Mouse (Mus musculus): ENCODE results near the gene Trim71. TPM values are rescaled to one million over a fixed set of nuclear protein-coding genes. Genes with fewer than 3 reads are reported as not detected.
"Not testable (repeated sequence)": the region's sequence is repeated elsewhere in the genome, so short reads cannot be mapped to it uniquely, and the experiment has no call there.

Gene Trim71
- polyA plus RNA-seq, 1 experiment, result not detected

DNA sequence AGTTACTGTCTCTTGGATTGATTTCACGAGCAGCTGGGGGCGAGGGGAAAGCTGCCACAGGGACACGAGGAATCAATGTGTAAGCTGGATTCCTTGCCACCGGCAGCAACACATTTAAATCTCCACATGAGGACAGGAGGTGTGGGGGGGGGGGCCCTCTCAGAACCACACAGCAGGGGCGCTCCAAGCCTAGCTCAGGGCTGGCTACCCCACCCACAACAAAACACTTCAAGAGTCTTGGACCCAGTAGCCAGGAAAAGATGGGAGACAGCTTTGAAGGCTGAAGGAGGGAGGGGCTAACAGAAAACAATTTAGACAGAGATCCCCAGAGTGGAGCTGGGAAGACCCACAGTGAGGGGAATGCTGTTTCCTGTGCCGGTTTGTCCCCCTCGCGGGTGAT is 38.3 kb downstream of the Trim71 start:
- H3K27ac ChIP-seq (ENCODE audit: insufficient read depth, low read depth, low read length), result no peak overlapping the region
- no peak for TF ChIP-seq POLR2A (IDR thresholded peaks at IDR 0.05; ENCODE audit: low read depth, low read length)
- TF ChIP-seq CTCF (IDR thresholded peaks at IDR 0.05; ENCODE audit: extremely low read depth, insufficient read length, insufficient replicate concordance, low read depth, low read length), result no peak
- H3K36me3 ChIP-seq (ENCODE audit: control insufficient read depth, insufficient read depth, low read length), result no peaks in the 10 kb centered on the region
- 61% methylated on average over 8 of the region's 8 CpGs for WGBS
- H3K4me3 ChIP-seq (ENCODE audit: low read depth, low read length), result no peak overlapping the region
- H3K27me3 ChIP-seq (ENCODE audit: control insufficient read depth, insufficient read depth, low read length), result no peaks in the 10 kb centered on the region
- H3K4me1 ChIP-seq (ENCODE audit: control insufficient read depth, insufficient read depth, insufficient read length, low read length), result peaks cover 8% of the 10 kb centered on the region

DNA sequence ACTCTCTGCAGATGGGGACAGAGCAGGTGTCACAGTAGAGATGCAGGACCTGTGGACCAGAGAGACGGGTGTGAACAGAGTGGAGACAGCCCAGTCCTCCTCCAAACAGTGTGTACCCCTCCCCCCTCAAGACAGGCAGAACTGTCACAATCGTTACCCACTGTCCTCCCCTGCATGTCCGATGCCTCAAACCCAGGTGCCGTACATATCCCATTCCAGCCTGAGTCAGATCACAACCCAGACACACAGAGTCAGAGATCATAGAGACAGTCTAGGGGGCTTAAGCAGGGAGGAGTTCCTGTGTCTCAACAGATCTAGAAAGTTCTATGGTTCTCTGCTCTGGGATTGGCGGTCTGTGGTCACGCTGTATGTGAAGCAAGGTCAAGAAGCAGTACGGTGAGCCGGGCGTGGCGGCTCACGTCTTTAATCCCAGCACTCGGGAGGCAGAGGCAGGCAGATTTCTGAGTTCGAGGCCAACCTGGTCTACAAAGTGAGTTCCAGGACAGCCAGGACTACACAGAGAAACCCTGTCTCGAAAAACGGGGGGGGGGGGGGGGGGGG is 39.0 kb downstream of the Trim71 start:
- Histone ChIP-seq H3K27me3 (ENCODE audit: control insufficient read depth, insufficient read depth, low read length) (no peaks in the 10 kb centered on the region), H3K27ac (ENCODE audit: insufficient read depth, low read depth, low read length) (no peak overlapping the region), H3K4me1 (ENCODE audit: control insufficient read depth, insufficient read depth, insufficient read length, low read length) (peaks cover 8% of the 10 kb centered on the region), H3K4me3 (ENCODE audit: low read depth, low read length) (no peak overlapping the region), H3K36me3 (ENCODE audit: control insufficient read depth, insufficient read depth, low read length) (no peaks in the 10 kb centered on the region)
- TF ChIP-seq POLR2A (IDR thresholded peaks at IDR 0.05; ENCODE audit: low read depth, low read length) (no peak), CTCF (IDR thresholded peaks at IDR 0.05; ENCODE audit: extremely low read depth, insufficient read length, insufficient replicate concordance, low read depth, low read length) (no peak)
- 92% methylated on average over 13 of the region's 15 CpGs for WGBS

DNA sequence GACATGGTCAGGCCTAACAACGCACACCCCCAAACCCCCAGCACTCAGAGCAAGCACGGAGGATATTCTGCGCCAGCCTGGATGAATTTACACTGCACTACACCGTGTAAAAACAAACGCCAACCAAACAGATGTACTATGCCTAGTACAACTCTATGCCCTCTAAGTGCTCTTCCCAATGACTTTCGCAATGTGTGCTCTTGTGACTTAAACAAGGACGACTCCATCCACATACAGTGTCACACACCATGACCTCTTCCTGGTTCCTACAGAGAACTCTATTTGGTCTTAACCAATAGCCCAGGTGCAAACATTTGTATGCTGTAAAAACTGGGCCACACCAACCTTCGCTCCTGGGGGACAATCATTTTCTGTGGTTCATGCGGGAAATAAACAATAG is 41.7 kb downstream of the Trim71 start:
- TF ChIP-seq POLR2A (IDR thresholded peaks at IDR 0.05; ENCODE audit: low read depth, low read length) (no peak), CTCF (IDR thresholded peaks at IDR 0.05; ENCODE audit: extremely low read depth, insufficient read length, insufficient replicate concordance, low read depth, low read length) (no peak)
- peaks cover 8% of the 10 kb centered on the region; the same call in 1 of the 2 replicates for H3K4me1 ChIP-seq (ENCODE audit: control insufficient read depth, insufficient read depth, insufficient read length, low read length)
- WGBS, result 77% methylated on average over 9 of the region's 9 CpGs
- H3K27ac ChIP-seq (ENCODE audit: insufficient read depth, low read depth, low read length), result no peak overlapping the region
- H3K27me3 ChIP-seq (ENCODE audit: control insufficient read depth, insufficient read depth, low read length), result no peaks in the 10 kb centered on the region
- H3K4me3 ChIP-seq (ENCODE audit: low read depth, low read length), result no peak overlapping the region
- H3K36me3 ChIP-seq (ENCODE audit: control insufficient read depth, insufficient read depth, low read length), result no peaks in the 10 kb centered on the region

DNA sequence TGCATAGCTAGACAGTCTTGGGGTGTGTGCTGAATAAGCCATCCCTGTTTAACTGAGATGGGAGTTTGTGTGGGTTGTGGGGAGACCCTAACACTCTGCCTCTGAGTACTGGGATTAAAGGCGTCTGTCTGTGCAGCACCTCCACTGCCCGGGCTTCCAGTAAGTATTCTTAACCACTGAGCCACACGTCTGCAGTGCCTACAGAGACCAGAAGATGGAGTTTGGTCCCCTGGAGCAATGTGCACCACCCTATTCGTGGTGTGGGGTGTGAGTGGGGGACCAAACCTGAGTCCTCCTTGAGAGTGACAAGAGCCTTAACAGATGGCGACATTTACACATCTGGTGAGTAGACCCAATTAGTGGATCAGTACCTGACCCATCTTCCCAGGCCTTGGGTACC is 42.1 kb downstream of the Trim71 start:
- 61% methylated on average over 5 of the region's 5 CpGs for WGBS
- Histone ChIP-seq H3K27me3 (ENCODE audit: control insufficient read depth, insufficient read depth, low read length) (no peaks in the 10 kb centered on the region), H3K4me3 (ENCODE audit: low read depth, low read length) (no peak overlapping the region), H3K36me3 (ENCODE audit: control insufficient read depth, insufficient read depth, low read length) (no peaks in the 10 kb centered on the region), H3K27ac (ENCODE audit: insufficient read depth, low read depth, low read length) (no peak overlapping the region), H3K4me1 (ENCODE audit: control insufficient read depth, insufficient read depth, insufficient read length, low read length) (peaks cover 5% of the 10 kb centered on the region; the same call in 1 of the 2 replicates)
- TF ChIP-seq CTCF (IDR thresholded peaks at IDR 0.05; ENCODE audit: extremely low read depth, insufficient read length, insufficient replicate concordance, low read depth, low read length) (no peak), POLR2A (IDR thresholded peaks at IDR 0.05; ENCODE audit: low read depth, low read length) (no peak)

DNA sequence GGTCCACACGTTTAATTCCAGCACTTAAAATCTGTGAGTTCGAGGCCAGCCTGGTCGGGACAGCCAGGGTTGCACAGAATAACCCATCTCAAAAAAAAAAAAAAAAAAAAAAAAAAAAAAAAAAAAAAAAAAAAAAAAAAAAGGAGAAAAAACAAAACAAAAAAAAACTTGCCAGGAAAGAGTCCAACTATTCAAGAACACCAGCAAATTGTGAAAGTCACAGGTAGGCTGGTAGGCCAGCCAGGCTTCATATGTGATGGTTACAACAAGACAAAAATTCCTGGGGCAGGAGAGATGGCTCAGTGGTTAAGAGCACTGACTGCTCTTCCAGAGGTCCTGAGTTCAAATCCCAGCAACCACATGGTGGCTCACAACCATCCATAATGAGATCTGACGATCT is 43.6 kb downstream of the Trim71 start:
- not testable (repeated sequence) for H3K36me3 ChIP-seq (ENCODE audit: control insufficient read depth, insufficient read depth, low read length); H3K4me3 ChIP-seq (ENCODE audit: low read depth, low read length); H3K27me3 ChIP-seq (ENCODE audit: control insufficient read depth, insufficient read depth, low read length); H3K4me1 ChIP-seq (ENCODE audit: control insufficient read depth, insufficient read depth, insufficient read length, low read length); H3K27ac ChIP-seq (ENCODE audit: insufficient read depth, low read depth, low read length)
- 77% methylated on average over 4 of the region's 4 CpGs for WGBS

DNA sequence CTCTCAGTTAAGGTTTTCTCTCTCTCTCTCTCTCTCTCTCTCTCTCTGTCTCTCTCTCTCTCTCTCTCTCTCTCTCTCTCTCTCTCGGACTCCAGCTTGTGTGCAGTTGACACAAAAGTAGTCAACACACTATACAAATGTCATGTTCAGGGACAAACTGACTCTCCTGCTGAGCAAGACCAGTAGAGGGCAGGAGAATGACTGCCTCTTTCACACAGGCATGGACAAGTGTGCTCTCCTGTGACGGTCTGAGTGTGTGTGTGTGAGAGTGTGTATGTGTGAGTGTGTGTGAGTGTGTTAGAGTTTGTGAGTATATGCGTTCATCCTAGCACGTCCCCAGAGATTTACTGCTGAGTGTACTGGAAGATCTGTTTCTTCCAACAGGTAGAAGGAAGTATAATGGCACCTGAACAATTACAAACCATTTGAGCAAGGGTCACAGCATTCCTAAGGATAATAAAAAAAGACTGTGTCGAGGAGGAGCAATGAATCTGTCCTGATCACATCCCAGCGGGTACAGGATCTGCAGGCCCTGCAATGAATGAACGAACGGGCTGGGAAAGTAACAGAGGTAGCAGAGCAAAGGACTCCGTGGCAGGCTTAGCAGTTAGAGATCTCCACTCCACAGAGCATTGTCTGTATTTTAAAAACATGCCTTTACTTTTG is 45.2 kb downstream of the Trim71 start:
- WGBS, result 24% methylated on average over 9 of the region's 9 CpGs
- no peak overlapping the region for H3K27ac ChIP-seq (ENCODE audit: insufficient read depth, low read depth, low read length)
- H3K4me1 ChIP-seq (ENCODE audit: control insufficient read depth, insufficient read depth, insufficient read length, low read length), result peaks cover 2% of the 10 kb centered on the region; the same call in 1 of the 2 replicates
- no peaks in the 10 kb centered on the region for H3K27me3 ChIP-seq (ENCODE audit: control insufficient read depth, insufficient read depth, low read length)
- no peaks in the 10 kb centered on the region for H3K36me3 ChIP-seq (ENCODE audit: control insufficient read depth, insufficient read depth, low read length)
- H3K4me3 ChIP-seq (ENCODE audit: low read depth, low read length), result no peak overlapping the region
- no peak for TF ChIP-seq CTCF (IDR thresholded peaks at IDR 0.05; ENCODE audit: extremely low read depth, insufficient read length, insufficient replicate concordance, low read depth, low read length)
- TF ChIP-seq POLR2A (IDR thresholded peaks at IDR 0.05; ENCODE audit: low read depth, low read length), result no peak

- no peaks in the 10 kb centered on the region for H3K27me3 ChIP-seq (ENCODE audit: control insufficient read depth, insufficient read depth, low read length)
- H3K27ac ChIP-seq (ENCODE audit: insufficient read depth, low read depth, low read length), result no peak overlapping the region
- no peak for TF ChIP-seq POLR2A (IDR thresholded peaks at IDR 0.05; ENCODE audit: low read depth, low read length)
- no peak for TF ChIP-seq CTCF (IDR thresholded peaks at IDR 0.05; ENCODE audit: extremely low read depth, insufficient read length, insufficient replicate concordance, low read depth, low read length)
- WGBS, result 71% methylated on average over 13 of the region's 13 CpGs
- no peaks in the 10 kb centered on the region for H3K36me3 ChIP-seq (ENCODE audit: control insufficient read depth, insufficient read depth, low read length)
- no peak overlapping the region for H3K4me3 ChIP-seq (ENCODE audit: low read depth, low read length)
- peaks cover 2% of the 10 kb centered on the region; the same call in 1 of the 2 replicates for H3K4me1 ChIP-seq (ENCODE audit: control insufficient read depth, insufficient read depth, insufficient read length, low read length)
Measured at GRCm38 (mm10) chr9:114517924-114518497, 46.2 kb downstream of the Trim71 start.

All from small intestine, adult 2 months (tissue).